Mouse (Mus musculus) lung, adult 18-20 months (tissue): ENCODE measurements at regions not wholly inside any gene's neighbourhood (a gene's known extent, or its start where the extent isn't known, plus 50 kb on each side); places are given as distances from the start of the nearest gene placed in this dataset.

Experiments
- DNase-seq, 2 experiments: peaks; one replicate each; pipeline ENCODE4 v3.0.0; 2022; ENCODE audit warnings: mixed read lengths in 2 of 2

- DNase-seq = no peak
Measured at GRCm38 (mm10) chr16:5829071-5829470, 56.1 kb upstream of the Rbfox1 start.

GRCm38 (mm10) chr16:5823316-5823715 lies 61.8 kb upstream of the Rbfox1 start:
- no peak for DNase-seq

DNA sequence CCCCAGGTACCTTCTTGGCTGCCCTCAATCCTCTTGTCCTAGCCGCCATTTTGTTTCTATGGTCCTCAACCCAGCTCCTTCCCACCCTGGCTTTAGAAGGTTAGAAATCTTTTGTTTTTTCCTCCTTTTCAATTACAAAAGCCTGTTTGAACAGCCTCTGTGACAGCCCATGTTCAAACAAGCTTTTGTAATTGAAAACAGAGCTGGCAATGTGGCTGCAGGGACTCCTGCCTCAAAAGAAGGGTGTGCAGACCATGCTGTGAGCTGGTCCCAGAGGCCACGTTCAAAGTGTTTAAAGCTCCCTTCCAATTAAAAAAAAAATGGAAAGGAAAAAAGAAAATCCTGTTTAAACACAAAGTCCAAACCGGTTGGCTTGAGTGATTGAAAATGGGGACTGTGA lies 68.0 kb upstream of the Rbfox1 start:
- DNase-seq = no peak

DNA sequence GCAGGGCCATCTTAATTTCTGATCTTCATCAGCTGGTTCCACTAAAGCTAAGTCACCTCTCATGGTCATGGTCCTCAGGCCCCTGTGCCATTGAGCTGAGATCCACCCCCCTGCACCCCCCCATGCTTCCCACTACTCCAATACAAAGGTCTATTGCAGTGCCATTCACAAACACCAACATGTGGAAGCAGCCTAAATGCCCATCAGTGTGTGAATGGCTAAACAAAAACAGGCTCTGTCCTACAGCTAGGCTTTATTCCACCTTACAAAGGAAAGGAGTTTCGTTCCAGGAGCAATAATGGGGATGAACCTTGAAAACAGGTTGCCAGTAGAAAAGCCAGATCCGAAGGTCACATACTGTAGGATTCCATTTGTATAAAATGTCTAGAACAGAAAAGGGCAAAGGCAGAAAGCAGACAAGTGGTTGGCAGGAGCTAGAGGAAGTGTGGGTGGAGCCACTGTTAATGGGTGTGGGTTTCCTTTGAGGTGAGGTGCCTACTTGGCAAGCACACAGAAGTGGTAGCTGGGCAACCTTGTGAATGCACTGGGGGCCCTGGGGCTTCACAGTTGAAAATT lies 72.8 kb upstream of the Rbfox1 start:
- DNase-seq = no peak

GRCm38 (mm10) chr16:5811654-5811992 lies 73.5 kb upstream of the Rbfox1 start:
- no peak for DNase-seq

DNA sequence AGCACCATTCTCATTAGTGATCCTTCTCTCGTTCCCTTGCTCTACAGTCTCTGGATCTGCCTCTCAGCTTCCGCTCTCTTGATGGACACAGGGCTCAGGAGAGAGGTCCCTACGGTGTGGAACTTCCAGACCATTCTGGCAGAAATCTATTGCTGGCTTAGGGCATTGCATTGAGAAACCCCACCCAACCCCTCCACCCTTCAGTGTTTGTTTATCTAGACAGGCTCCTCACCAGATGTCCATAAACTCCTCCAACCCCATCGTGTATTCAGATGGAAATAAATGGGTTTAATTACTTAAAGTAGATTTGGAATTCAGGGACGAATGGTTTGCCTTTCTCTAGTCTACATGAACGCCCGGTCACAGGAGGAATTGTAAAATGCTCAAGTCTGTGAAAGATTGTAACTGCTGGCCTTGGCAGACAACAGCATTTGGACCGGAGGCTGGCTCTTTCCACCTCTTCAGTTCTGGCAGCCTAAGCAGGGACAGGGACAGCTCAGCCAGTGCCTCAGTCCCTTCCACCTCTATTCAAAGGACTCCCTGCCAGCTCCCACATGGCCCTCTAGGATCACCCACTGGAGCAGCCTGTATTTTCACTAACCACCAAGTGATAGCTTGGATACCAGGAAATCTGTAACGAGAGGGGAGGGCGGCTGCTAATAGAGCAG lies 74.0 kb upstream of the Rbfox1 start:
- DNase-seq = no peak

GRCm38 (mm10) chr16:5798188-5798587 lies 87.0 kb upstream of the Rbfox1 start:
- no peak for DNase-seq

DNA sequence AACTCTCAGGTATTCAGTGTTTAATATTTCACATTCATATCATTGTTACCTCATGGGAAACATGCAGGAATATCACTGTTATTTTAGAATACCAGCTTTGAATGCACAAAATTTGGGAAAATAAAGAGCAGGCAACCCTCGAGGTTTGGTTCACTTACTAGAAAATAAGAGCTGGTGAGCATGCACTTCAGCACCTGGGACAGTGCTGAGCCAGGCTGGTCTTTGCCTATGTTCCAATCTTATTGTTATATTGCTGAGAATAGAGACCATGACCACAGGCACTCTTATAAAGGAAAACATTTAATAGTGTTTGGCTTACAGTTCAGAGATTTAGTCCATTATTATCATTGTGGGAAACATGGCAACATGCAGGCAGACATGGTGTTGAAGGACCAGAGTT lies 92.9 kb upstream of the Rbfox1 start:
- DNase-seq = no peak

GRCm38 (mm10) chr16:5790161-5790560 lies 95.0 kb upstream of the Rbfox1 start:
- no peak for DNase-seq

GRCm38 (mm10) chr16:5787206-5787605 lies 97.9 kb upstream of the Rbfox1 start:
- no peak for DNase-seq

DNA sequence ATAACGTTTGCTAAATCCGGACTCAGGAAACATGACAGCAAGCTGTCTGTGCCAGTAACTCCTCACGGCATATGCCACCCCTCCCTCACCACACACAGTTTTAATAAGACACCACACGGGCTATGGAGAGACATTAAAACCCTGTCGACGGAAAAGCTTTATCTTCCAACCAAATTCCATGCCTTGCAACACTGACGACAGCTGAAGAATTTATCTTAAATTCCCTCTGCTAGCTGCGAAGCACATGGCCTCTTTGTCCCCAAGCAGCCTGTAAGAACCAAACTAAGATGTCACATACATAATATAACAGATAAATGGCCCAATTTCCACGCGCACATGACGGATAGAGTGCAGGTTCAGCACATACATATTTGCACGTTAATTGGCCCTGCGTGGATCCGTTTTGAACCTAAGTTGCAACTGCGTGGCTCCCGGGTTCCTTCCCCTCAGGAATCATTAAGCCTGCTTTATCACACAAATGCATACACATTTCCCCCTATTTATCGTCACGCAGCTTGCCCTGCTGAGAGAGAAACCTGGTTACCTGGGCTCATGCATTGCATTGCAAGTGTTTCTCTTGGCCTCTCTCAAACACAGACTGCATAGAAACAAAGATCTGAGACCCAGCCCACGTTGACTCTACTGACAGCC lies 118.3 kb upstream of the Rbfox1 start:
- DNase-seq = no peak

- DNase-seq = no peak
Measured at GRCm38 (mm10) chr16:5765143-5765542, 120.0 kb upstream of the Rbfox1 start.

DNA sequence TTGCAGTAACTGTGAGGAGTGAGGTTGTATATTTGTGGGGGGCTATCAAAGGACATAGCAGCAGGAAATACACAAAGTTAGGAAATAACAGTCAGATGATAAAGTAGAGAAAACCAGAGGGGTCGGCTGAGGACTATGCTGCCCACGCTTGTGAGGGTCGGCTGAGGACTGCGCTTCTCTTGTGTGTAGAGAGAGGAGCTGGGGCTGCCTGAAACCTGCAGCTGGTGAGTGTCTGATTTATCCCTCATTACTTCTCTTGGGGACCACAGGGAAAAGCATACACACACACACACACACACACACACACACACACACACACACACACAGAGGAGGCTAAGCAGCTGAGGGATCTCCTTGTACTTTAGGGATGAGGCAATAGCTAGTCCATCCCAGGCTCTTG lies 124.3 kb upstream of the Rbfox1 start:
- DNase-seq = no peak

- no peak for DNase-seq
Measured at GRCm38 (mm10) chr16:5759021-5759420, 126.1 kb upstream of the Rbfox1 start.

- no peak for DNase-seq
Measured at GRCm38 (mm10) chr16:5742716-5743507, 142.2 kb upstream of the Rbfox1 start.

- no peak for DNase-seq
Measured at GRCm38 (mm10) chr16:5740776-5741175, 144.4 kb upstream of the Rbfox1 start.

DNA sequence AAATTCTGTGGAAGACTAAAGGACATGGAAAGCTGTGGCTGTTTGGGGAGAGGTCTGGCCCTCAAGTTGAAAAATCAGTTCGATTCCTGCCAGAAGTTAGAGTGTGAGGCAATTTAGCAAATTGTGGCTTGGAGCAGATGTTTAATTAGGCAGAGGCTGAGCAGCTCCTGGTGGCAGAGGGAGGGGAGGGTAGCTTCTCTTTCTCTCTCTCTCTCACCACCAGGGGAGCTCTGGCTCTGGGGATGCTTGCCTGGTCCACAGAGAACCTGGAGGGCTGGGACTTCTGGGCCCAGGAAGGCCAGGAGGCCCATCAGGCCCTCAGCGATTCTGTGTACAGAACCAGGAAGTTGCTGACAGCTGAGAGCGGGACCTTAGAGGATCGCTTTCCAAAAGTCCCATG lies 151.5 kb upstream of the Rbfox1 start:
- no peak for DNase-seq

- DNase-seq = no peak
Measured at GRCm38 (mm10) chr16:5722506-5722905, 162.6 kb upstream of the Rbfox1 start.

DNA sequence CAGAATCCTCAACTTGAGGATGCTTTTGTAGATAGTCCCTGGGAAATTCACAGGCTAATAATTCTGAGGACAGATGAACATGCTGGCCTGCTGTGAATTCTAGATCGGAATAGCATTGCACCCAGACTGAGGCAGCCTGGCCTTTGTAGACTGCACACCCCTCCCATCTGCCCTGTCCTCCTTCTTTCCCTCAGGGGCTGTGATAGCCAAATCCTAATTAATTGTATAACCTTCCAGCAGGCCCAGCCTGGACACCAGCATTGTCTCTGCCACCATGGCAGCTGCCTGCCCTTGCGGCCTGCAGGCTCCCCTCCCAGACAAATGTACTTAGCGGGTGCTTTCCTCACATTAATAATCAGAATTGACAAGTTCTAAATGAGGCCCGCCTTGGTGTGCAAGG lies 171.7 kb upstream of the Rbfox1 start:
- no peak for DNase-seq

DNA sequence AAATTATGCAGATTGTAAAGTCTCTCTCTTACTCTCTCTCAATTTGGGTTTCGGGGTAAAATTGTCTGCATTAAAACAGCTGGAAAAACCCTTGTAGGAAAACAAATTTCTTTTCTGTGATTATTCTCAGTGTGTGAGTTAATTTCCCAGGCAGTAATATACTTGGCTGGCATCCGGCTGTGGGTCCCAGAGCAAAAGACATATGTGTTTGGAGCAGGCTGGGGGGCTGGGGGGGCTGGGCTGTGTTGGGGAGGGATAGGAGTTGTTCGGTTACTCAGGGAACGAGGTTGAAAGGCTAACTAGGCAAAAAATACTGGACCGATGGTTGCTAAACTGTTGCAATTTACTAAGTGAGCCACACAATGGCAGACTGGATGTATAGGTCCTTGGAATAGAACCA lies 175.3 kb upstream of the Rbfox1 start:
- no peak for DNase-seq

- DNase-seq = no peak
Measured at GRCm38 (mm10) chr16:5700731-5701255, 184.4 kb upstream of the Rbfox1 start.

- DNase-seq = no peak
Measured at GRCm38 (mm10) chr16:5688322-5688721, 196.8 kb upstream of the Rbfox1 start.

GRCm38 (mm10) chr16:5673372-5673960 lies 211.7 kb upstream of the Rbfox1 start:
- no peak for DNase-seq
